Mouse (Mus musculus) liver, embryonic 14.5 days (tissue): ENCODE measurements at regions not wholly inside any gene's neighbourhood (a gene's known extent, or its start where the extent isn't known, plus 50 kb on each side); places are given as distances from the start of the nearest gene placed in this dataset.

Source experiments
- CTCF ChIP-seq: IDR thresholded peaks from 2 replicates; pipeline ENCODE4 v1.5.1; 2016; ENCODE audit warnings: antibody characterized with exemption, low read depth, control low read depth
- EP300 ChIP-seq: IDR thresholded peaks from 2 replicates; pipeline ENCODE4 v1.6.1; 2016; ENCODE audit warnings: antibody characterized with exemption, low read depth

DNA sequence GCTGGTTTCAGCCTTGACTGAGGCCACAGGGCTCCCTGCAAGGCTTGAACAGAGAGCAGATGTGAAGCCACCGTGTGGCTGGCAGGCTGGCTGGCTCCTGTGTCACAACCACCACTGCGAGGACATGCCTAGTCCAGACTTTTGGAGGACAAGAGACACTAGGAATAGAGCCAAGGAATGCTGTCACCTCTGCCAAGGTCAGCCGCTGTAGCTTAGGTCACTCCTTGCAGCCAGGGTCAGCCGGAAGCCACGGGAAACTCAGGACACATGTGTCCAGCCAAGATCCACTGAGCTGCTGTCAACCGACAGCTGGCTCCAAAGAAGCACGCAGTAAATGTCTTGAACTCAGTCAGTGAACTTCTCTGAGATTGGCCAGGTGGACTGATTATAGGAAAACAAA, 310.1 kb downstream of the Matn1 start:
- TF ChIP-seq EP300 (no peak), CTCF (no peak)
